Mouse (Mus musculus) forebrain, embryonic 16.5 days (tissue): ENCODE measurements around the gene Sytl2. TPM values are rescaled to one million over a fixed set of nuclear protein-coding genes. Genes with fewer than 3 reads are reported as not detected.

Experiments used
- ATAC-seq: fragments of 200-750 bp; cut with Nextera tagmentation; 2 replicates; pipeline ENCODE4 v1.8.0; 2017; ENCODE audit warnings: mild to moderate bottlenecking, moderate library complexity
- H3K27ac ChIP-seq: fragments of 300-500 bp; sonication (generic); 2 replicates; pipeline ENCODE4 v1.5.1; 2014; ENCODE audit warnings: low read length, control low read depth
- H3K27me3 ChIP-seq: fragments of 300-500 bp; sonication (generic); replicated peaks from 2 replicates; pipeline ENCODE4 v1.6.1; 2014; ENCODE audit warnings: low read length; ENCODE audit not compliant: control insufficient read depth, insufficient read depth
- H3K36me3 ChIP-seq: fragments of 300-500 bp; sonication (generic); 2 replicates; pipeline ENCODE4 v1.6.1; 2014; ENCODE audit not compliant: control insufficient read depth, insufficient read depth
- H3K4me1 ChIP-seq: fragments of 300-500 bp; sonication (generic); replicated peaks from 2 replicates; pipeline ENCODE4 v1.6.1; 2014; ENCODE audit warnings: low read length; ENCODE audit not compliant: control insufficient read depth, insufficient read depth
- H3K4me2 ChIP-seq: fragments of 300-500 bp; sonication (generic); 2 replicates; pipeline ENCODE4 v1.6.1; 2014; ENCODE audit warnings: mild to moderate bottlenecking, low read length, control low read depth
- H3K4me3 ChIP-seq: fragments of 300-500 bp; sonication (generic); replicated peaks from 2 replicates; pipeline ENCODE4 v1.5.1; 2014; ENCODE audit warnings: mild to moderate bottlenecking, low read length, control low read depth
- H3K9ac ChIP-seq: fragments of 300-500 bp; sonication (generic); replicated peaks from 2 replicates; pipeline ENCODE4 v1.6.1; 2014; ENCODE audit warnings: low read depth, low read length, control low read depth
- H3K9me3 ChIP-seq: fragments of 300-500 bp; sonication (generic); 2 replicates; pipeline ENCODE4 v1.6.1; 2016; ENCODE audit warnings: low read length; ENCODE audit not compliant: control insufficient read depth
- WGBS: fragments of 180-500 bp; shearing (Covaris S2); extraction: QIAGEN DNeasy Blood & Tissue Kit; methylation state at CpG from one replicate; pipeline ENCODE4 v1.1.7; 2014; 5-methylcytosine and 5-hydroxymethylcytosine counted together
- polyA plus RNA-seq: library from polyadenylated mRNA; unstranded; fragments of >200 nt; fragmentation: Nextera tagmentation; extraction: Ambion mirVana; gene quantifications from 2 replicates; pipeline ENCODE4 v1.2.1, GENCODE M21; 2015

Gene Sytl2
- polyA plus RNA-seq, 1 experiment from 2014 or later = 2.3 TPM

- no peak overlapping the region for H3K27ac ChIP-seq
- H3K9me3 ChIP-seq = no peaks in the 10 kb centered on the region
- no peaks in the 10 kb centered on the region for H3K27me3 ChIP-seq
- no peak for ATAC-seq
- WGBS = 13% methylated on average over 3 of the region's 3 CpGs
- H3K4me3 ChIP-seq = no peak overlapping the region
- no peaks in the 10 kb centered on the region for H3K36me3 ChIP-seq
- peaks cover 8% of the 10 kb centered on the region for H3K4me1 ChIP-seq
- no peak overlapping the region for H3K9ac ChIP-seq
- no peak overlapping the region for H3K4me2 ChIP-seq
Measured at GRCm38 (mm10) chr7:90389765-90390164, 87.7 kb downstream of the Sytl2 start.

GRCm38 (mm10) chr7:90395073-90395472, 93.0 kb downstream of the Sytl2 start:
- Histone ChIP-seq H3K36me3 (no peaks in the 10 kb centered on the region), H3K4me2 (no peak overlapping the region), H3K4me1 (no peaks in the 10 kb centered on the region), H3K9ac (no peak overlapping the region), H3K27ac (no peak overlapping the region), H3K27me3 (no peaks in the 10 kb centered on the region), H3K9me3 (no peaks in the 10 kb centered on the region), H3K4me3 (no peak overlapping the region)
- 54% methylated on average over 4 of the region's 4 CpGs for WGBS
- no peak for ATAC-seq

- no peak for ATAC-seq
- no peak overlapping the region for H3K4me2 ChIP-seq
- H3K36me3 ChIP-seq = no peaks in the 10 kb centered on the region
- H3K4me3 ChIP-seq = no peak overlapping the region
- 70% methylated on average over 5 of the region's 5 CpGs for WGBS
- H3K27me3 ChIP-seq = no peaks in the 10 kb centered on the region
- no peak overlapping the region for H3K27ac ChIP-seq
- H3K9me3 ChIP-seq = no peaks in the 10 kb centered on the region
- no peaks in the 10 kb centered on the region for H3K4me1 ChIP-seq
- no peak overlapping the region for H3K9ac ChIP-seq
Measured at GRCm38 (mm10) chr7:90395928-90396327, 93.9 kb downstream of the Sytl2 start.

- no peaks in the 10 kb centered on the region for H3K9me3 ChIP-seq
- H3K9ac ChIP-seq = no peak overlapping the region
- no peak overlapping the region for H3K27ac ChIP-seq
- H3K4me3 ChIP-seq = no peak overlapping the region
- no peak overlapping the region for H3K4me2 ChIP-seq
- ATAC-seq = no peak
- no peaks in the 10 kb centered on the region for H3K4me1 ChIP-seq
- no peaks in the 10 kb centered on the region for H3K27me3 ChIP-seq
- WGBS = 52% methylated on average over 3 of the region's 3 CpGs
- H3K36me3 ChIP-seq = no peaks in the 10 kb centered on the region
Measured at GRCm38 (mm10) chr7:90409934-90410333, 107.9 kb downstream of the Sytl2 start.

- Histone ChIP-seq H3K4me2 (peak within 1 kb of the TSS; percentile 76), H3K9me3 (no peaks in the 10 kb centered on the region), H3K4me3 (peak within 1 kb of the TSS; percentile 44), H3K4me1 (peaks cover 6% of the 10 kb centered on the region; the same call in 1 of the 2 replicates), H3K27ac (0 out of 2 replicates have a peak within 1 kb of the TSS, but pooled peaks have one; percentile 38), H3K9ac (peak within 1 kb of the TSS; percentile 54), H3K27me3 (no peaks in the 10 kb centered on the region), H3K36me3 (no peaks in the 10 kb centered on the region)
- peak; percentile 100 for ATAC-seq
- WGBS = 21% methylated on average over 29 of the region's 29 CpGs
Measured at GRCm38 (mm10) chr7:90426020-90427001, 124.3 kb downstream of the Sytl2 start, which contains the start of gene Ccdc89. Ccdc89 (plus strand) TSS chr7:90426577.

GRCm38 (mm10) chr7:90427006-90427405, 125.0 kb downstream of the Sytl2 start:
- no peaks in the 10 kb centered on the region for H3K36me3 ChIP-seq
- WGBS = 71% methylated on average over 9 of the region's 9 CpGs
- H3K27ac ChIP-seq = no peak overlapping the region
- H3K27me3 ChIP-seq = no peaks in the 10 kb centered on the region
- H3K9ac ChIP-seq = no peak overlapping the region; the same call in 1 of the 2 replicates
- peaks cover 6% of the 10 kb centered on the region; the same call in 1 of the 2 replicates for H3K4me1 ChIP-seq
- H3K9me3 ChIP-seq = no peaks in the 10 kb centered on the region
- H3K4me2 ChIP-seq = peak overlapping the region; percentile 76
- no peak for ATAC-seq
- H3K4me3 ChIP-seq = peak overlapping the region; percentile 44

- Histone ChIP-seq H3K27me3 (no peaks in the 10 kb centered on the region), H3K4me3 (no peak overlapping the region), H3K27ac (no peak overlapping the region), H3K4me1 (no peaks in the 10 kb centered on the region), H3K9me3 (no peaks in the 10 kb centered on the region), H3K36me3 (no peaks in the 10 kb centered on the region), H3K4me2 (no peak overlapping the region), H3K9ac (no peak overlapping the region)
- no peak for ATAC-seq
Measured at GRCm38 (mm10) chr7:90432221-90432620, 130.2 kb downstream of the Sytl2 start.

GRCm38 (mm10) chr7:90440044-90440443, 138.0 kb downstream of the Sytl2 start:
- H3K4me3 ChIP-seq = no peak overlapping the region
- 89% methylated on average over 4 of the region's 4 CpGs for WGBS
- no peaks in the 10 kb centered on the region for H3K9me3 ChIP-seq
- H3K9ac ChIP-seq = no peak overlapping the region
- no peak overlapping the region for H3K4me2 ChIP-seq
- H3K27me3 ChIP-seq = no peaks in the 10 kb centered on the region
- no peak for ATAC-seq
- H3K36me3 ChIP-seq = no peaks in the 10 kb centered on the region
- 0 out of 2 replicates have a peak, but pooled peaks cover 2% of the 10 kb centered on the region for H3K4me1 ChIP-seq
- no peak overlapping the region for H3K27ac ChIP-seq

- 0% methylated on average over 4 of the region's 4 CpGs for WGBS
- Histone ChIP-seq H3K27ac (peak overlapping the region; percentile 97), H3K4me1 (peaks cover 4% of the 10 kb centered on the region; the same call in 1 of the 2 replicates), H3K4me2 (peak overlapping the region; percentile 69), H3K27me3 (no peaks in the 10 kb centered on the region), H3K9me3 (no peaks in the 10 kb centered on the region), H3K36me3 (peaks cover under 1% of the 10 kb centered on the region; the same call in 1 of the 2 replicates), H3K9ac (peak overlapping the region; percentile 65), H3K4me3 (peak overlapping the region; percentile 99)
- ATAC-seq = peak; percentile 18
Measured at GRCm38 (mm10) chr7:90442070-90442469, 140.0 kb downstream of the Sytl2 start.
